Mouse (Mus musculus) lung, adult 2 months (tissue): ENCODE measurements around the gene Spocd1.

Source experiments
- CTCF ChIP-seq: fragments of 200-500 bp; IDR thresholded peaks from 2 replicates; pipeline ENCODE4 v1.5.1; 2011; ENCODE audit warnings: mild to moderate bottlenecking, low read length, control low read depth; ENCODE audit not compliant: insufficient read depth
- POLR2A ChIP-seq: fragments of 200-500 bp; IDR thresholded peaks from 2 replicates; pipeline ENCODE4 v1.6.1; 2011; ENCODE audit warnings: low read depth, mild to moderate bottlenecking, control low read depth, low read length, borderline replicate concordance; ENCODE audit errors: extremely low read depth

GRCm38 (mm10) chr4:129890094-129890493, 39.0 kb upstream of the Spocd1 start:
- TF ChIP-seq POLR2A, result no peak
- no peak for TF ChIP-seq CTCF
